In the genomic region with DNA sequence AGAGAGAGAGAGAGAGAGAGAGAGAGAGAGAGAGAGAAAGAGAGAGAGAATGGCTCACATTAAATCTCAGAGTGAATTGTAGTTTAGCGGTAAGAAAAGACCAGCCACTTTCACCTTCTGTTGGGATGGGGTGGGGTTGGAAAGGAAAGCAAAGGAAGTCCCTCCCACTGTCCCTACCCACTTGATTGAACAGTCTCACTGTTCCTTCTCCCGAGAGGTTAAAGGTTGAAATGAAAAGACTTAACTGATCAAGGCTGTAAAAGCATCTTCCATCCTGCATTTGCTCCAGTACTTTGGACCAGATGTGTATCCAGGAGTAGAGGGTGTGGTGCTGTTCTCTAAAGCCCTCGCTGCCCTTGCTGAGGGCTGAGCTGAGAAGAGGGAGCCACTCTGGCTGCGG, we compare ENCODE assay signal across 23 mouse cellular contexts.
"Had no signal": no experiment of that assay in that cellular context is flagged by ENCODE, and none has a peak within 500 bp of the region (broad histone marks: within the 10 kb centered on the region; RNA-seq: fewer than 3 reads in every experiment).

No protein-coding gene starts in this region.

- H3K27ac ChIP-seq: layer of hippocampus, adult 2 months; limb, embryonic 10.5 days; limb, embryonic 13.5 days; liver, embryonic 12.5 days; liver, embryonic 15.5 days; lung, embryonic 15.5 days; midbrain, embryonic 12.5 days; midbrain, embryonic 15.5 days; neural tube, embryonic 13.5 days; stomach, postnatal 0 days had no signal

- H3K9ac ChIP-seq: limb, embryonic 13.5 days; liver, embryonic 12.5 days; liver, embryonic 15.5 days; lung, embryonic 15.5 days; midbrain, embryonic 12.5 days; midbrain, embryonic 15.5 days; neural tube, embryonic 13.5 days had no signal

- ATAC-seq: liver, embryonic 12.5 days; midbrain, embryonic 15.5 days had no signal

- DNase-seq: kidney, adult 9 months; kidney, postnatal 14 days; kidney, postnatal 4 days; layer of hippocampus, adult 9-11 months; liver; lung, adult 18-20 months; lung, postnatal 10 days; lung, postnatal 36 days; retina, postnatal 1 day; right cerebral cortex, postnatal 25 days; thymus, adult 2 months; thymus, postnatal 14 days had no signal

- H3K27me3 ChIP-seq: limb, embryonic 13.5 days; lung, embryonic 15.5 days; midbrain, embryonic 12.5 days; midbrain, embryonic 15.5 days; neural tube, embryonic 13.5 days had no signal

- H3K4me2 ChIP-seq: limb, embryonic 13.5 days; liver, embryonic 12.5 days; liver, embryonic 15.5 days; lung, embryonic 15.5 days; midbrain, embryonic 12.5 days; midbrain, embryonic 15.5 days; neural tube, embryonic 13.5 days had no signal

- H3K4me3 ChIP-seq: layer of hippocampus, adult 2 months; limb, embryonic 10.5 days; limb, embryonic 13.5 days; liver, embryonic 12.5 days; liver, embryonic 15.5 days; lung, embryonic 15.5 days; midbrain, embryonic 12.5 days; midbrain, embryonic 15.5 days; myocyte; neural tube, embryonic 13.5 days had no signal

- H3K36me3 ChIP-seq: limb, embryonic 10.5 days; limb, embryonic 13.5 days; liver, embryonic 12.5 days; liver, embryonic 15.5 days; lung, embryonic 15.5 days; midbrain, embryonic 12.5 days; midbrain, embryonic 15.5 days; neural tube, embryonic 13.5 days had no signal

- H3K9me3 ChIP-seq: limb, embryonic 10.5 days; limb, embryonic 13.5 days; liver, embryonic 12.5 days; liver, embryonic 15.5 days; lung, embryonic 15.5 days; midbrain, embryonic 12.5 days; midbrain, embryonic 15.5 days; neural tube, embryonic 13.5 days had no signal

- H3K4me1 ChIP-seq: limb, embryonic 10.5 days; limb, embryonic 13.5 days; lung, embryonic 15.5 days; midbrain, embryonic 12.5 days; midbrain, embryonic 15.5 days; neural tube, embryonic 13.5 days had no signal
